Mouse (Mus musculus) liver, postnatal 0 days (tissue): ENCODE results near the gene Cxcl10.

Experiments
- CTCF ChIP-seq: sonication (generic); IDR thresholded peaks from 2 replicates; pipeline ENCODE4 v1.5.1; 2016; ENCODE audit warnings: antibody characterized with exemption, low read depth
- EP300 ChIP-seq: IDR thresholded peaks from 2 replicates; pipeline ENCODE4 v1.6.1; 2016; ENCODE audit warnings: antibody characterized with exemption, low read depth, mild to moderate bottlenecking

DNA sequence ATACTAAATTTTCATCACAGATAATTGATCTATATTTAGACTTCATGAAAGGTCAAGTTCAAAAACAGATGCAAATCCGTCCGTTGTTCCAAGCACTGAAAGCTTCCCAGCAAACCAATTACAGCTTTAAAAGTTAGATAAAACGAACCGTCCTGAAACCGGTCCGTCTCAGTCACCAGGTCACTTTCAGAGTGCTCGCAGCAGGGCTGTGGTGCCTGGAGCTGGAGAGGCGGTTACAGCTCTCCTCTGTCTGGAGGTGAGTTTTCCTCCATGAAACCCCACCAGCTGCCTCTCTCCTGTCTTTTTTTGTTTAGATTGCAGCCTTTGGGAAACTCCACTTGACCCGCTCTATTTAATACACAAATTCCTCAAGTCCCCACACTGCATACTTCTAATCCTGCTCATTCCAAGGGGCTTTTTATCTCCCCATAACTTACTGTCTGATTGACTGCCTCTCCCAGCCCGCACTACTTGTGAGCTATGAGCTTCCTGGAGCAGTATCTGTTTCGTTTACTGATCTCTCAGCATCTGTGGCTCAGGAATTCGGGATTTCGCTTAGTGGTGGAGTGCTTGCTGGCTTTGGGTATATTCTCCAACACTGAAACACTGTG, 28.2 kb upstream of the Cxcl10 start:
- TF ChIP-seq CTCF (no peak), EP300 (no peak)
